Mouse (Mus musculus) olfactory bulb, adult 2 months (tissue): ENCODE measurements around the gene Prelid3b.

Experiments
- CTCF ChIP-seq: fragments of 200-500 bp; IDR thresholded peaks from 2 replicates; pipeline ENCODE4 v1.5.1; 2012; ENCODE audit warnings: low read depth, mild to moderate bottlenecking, low read length, moderate library complexity; ENCODE audit not compliant: insufficient read depth
- POLR2A ChIP-seq: fragments of 200-500 bp; IDR thresholded peaks from 2 replicates; pipeline ENCODE4 v1.6.1; 2012; ENCODE audit warnings: mild to moderate bottlenecking, low read depth, low read length, moderate library complexity; ENCODE audit not compliant: insufficient read depth

DNA sequence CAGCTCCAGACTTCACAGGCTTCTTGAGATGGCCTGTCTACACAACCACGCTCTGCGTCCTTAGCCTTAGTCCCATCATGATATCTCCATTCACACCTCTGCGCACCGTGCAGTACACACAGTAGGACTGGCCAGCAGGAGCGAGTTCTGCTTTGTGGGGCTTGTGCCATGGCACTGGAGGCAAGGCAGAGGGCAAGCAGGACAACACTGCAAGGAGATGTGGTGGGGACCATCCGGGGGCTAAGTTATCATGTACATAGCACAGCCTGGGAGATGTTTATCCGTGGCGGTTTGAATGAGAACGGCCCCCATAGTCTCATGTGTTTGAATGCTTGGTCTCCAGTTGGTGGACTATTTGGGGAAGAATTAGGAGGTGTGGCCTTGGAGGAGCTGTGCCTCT, 37.9 kb downstream of the Prelid3b start:
- TF ChIP-seq POLR2A = no peak
- TF ChIP-seq CTCF = no peak
